Mouse (Mus musculus): ENCODE results near the gene Itpr2. TPM values are rescaled to one million over a fixed set of nuclear protein-coding genes. Genes with fewer than 3 reads are reported as not detected.

Itpr2 gene
- polyA plus RNA-seq, 1 experiment from 2014 or later = 6.3 TPM

DNA sequence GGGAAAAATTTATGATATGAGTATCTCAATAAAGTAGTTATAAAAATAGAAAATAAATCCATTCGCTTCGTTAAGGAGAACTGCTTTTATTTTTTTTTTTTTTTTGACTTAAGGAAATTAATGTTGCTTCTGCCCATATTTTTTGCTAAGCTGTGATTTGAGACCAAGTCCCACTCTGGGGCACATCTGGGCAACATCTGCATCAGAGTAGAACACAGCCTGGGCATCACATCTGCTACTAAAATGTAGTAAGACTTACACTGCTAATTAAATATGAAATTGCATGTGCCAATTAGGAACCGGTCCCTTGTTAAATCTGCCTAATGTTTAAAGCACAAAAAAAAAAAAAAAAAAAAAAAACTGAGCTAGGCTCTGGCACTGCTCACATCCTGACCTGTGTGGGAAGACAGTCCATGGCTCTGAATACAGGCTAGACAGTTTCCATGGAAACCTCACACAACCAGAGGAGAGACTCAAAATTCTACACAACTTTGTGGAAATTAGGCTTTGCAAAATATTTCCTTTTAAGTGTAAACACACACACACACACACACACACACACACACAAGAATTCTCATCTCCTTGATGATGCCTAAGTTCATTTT, 247.7 kb downstream of the Itpr2 start:
- ATAC-seq = no peak
- Histone ChIP-seq H3K9me3 (ENCODE audit: control insufficient read depth) (no peaks in the 10 kb centered on the region), H3K27me3 (replicated peaks; ENCODE audit: control insufficient read depth, insufficient read depth, low read length) (no peaks in the 10 kb centered on the region), H3K4me2 (replicated peaks; ENCODE audit: low read depth) (no peak overlapping the region), H3K4me1 (replicated peaks; ENCODE audit: control insufficient read depth, insufficient read depth, low read length) (no peaks in the 10 kb centered on the region), H3K27ac (ENCODE audit: low read depth, low read length) (no peak overlapping the region), H3K4me3 (ENCODE audit: low read depth, low read length) (no peak overlapping the region), H3K9ac (ENCODE audit: low read depth, low read length) (no peak overlapping the region), H3K36me3 (ENCODE audit: control insufficient read depth, insufficient read depth) (no peaks in the 10 kb centered on the region)
- no peak for TF ChIP-seq CTCF (IDR thresholded peaks at IDR 0.05; ENCODE audit: low read depth)
- 81% methylated on average over 3 of the region's 3 CpGs for WGBS

DNA sequence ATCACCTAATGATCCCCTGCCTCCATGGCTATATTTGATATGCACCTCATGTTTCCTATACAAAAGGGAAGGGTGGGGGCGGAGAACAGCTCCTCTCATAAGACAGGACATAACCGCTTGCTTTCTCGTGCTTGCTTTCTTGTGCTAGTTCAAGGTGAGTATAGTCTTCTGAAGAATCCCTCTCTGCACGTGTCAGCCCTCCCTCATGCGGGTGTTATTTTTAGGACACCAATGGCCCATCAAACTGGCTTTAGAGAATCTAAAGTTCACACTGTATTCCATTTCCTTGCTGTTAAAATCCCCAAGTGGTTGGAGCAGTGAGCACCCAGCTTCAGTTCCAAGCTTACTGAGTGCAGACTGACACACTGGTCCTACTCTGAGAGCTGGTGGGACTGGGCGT, 252.9 kb downstream of the Itpr2 start:
- no peak for ATAC-seq
- Histone ChIP-seq H3K27ac (ENCODE audit: low read depth, low read length) (no peak overlapping the region), H3K36me3 (ENCODE audit: control insufficient read depth, insufficient read depth) (no peaks in the 10 kb centered on the region), H3K9me3 (ENCODE audit: control insufficient read depth) (peaks cover 1% of the 10 kb centered on the region; the same call in 1 of the 2 replicates), H3K4me3 (ENCODE audit: low read depth, low read length) (no peak overlapping the region), H3K4me2 (replicated peaks; ENCODE audit: low read depth) (no peak overlapping the region), H3K4me1 (replicated peaks; ENCODE audit: control insufficient read depth, insufficient read depth, low read length) (no peaks in the 10 kb centered on the region), H3K27me3 (replicated peaks; ENCODE audit: control insufficient read depth, insufficient read depth, low read length) (no peaks in the 10 kb centered on the region), H3K9ac (ENCODE audit: low read depth, low read length) (no peak overlapping the region)
- WGBS = 83% methylated on average over 6 of the region's 6 CpGs
- no peak for TF ChIP-seq CTCF (IDR thresholded peaks at IDR 0.05; ENCODE audit: low read depth)

DNA sequence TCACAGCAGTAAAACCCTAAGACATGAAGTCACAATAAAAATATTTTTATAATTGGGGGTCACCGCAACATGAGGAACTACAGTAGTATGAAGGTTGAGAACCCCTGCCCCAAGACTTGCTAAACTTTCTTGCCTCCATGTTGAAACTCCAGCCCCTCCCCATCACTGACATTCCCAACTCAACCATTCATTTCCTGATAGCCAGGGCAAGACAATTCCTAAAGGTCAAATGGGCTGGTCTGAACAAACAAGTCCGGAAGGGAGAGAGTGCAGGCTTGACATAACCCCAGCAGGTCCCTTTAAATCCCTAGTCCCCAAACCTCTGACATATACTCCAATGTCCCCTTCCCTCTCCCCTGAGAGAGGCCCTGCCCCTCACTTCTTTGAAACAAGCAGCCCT, 253.7 kb downstream of the Itpr2 start:
- Histone ChIP-seq H3K27me3 (replicated peaks; ENCODE audit: control insufficient read depth, insufficient read depth, low read length) (no peaks in the 10 kb centered on the region), H3K9ac (ENCODE audit: low read depth, low read length) (no peak overlapping the region), H3K9me3 (ENCODE audit: control insufficient read depth) (peaks cover 4% of the 10 kb centered on the region; the same call in 1 of the 2 replicates), H3K4me3 (ENCODE audit: low read depth, low read length) (no peak overlapping the region), H3K4me2 (replicated peaks; ENCODE audit: low read depth) (no peak overlapping the region), H3K27ac (ENCODE audit: low read depth, low read length) (no peak overlapping the region), H3K36me3 (ENCODE audit: control insufficient read depth, insufficient read depth) (no peaks in the 10 kb centered on the region), H3K4me1 (replicated peaks; ENCODE audit: control insufficient read depth, insufficient read depth, low read length) (no peaks in the 10 kb centered on the region)
- no peak for ATAC-seq
- no peak for TF ChIP-seq CTCF (IDR thresholded peaks at IDR 0.05; ENCODE audit: low read depth)
- 70% methylated on average over 2 of the region's 2 CpGs for WGBS

DNA sequence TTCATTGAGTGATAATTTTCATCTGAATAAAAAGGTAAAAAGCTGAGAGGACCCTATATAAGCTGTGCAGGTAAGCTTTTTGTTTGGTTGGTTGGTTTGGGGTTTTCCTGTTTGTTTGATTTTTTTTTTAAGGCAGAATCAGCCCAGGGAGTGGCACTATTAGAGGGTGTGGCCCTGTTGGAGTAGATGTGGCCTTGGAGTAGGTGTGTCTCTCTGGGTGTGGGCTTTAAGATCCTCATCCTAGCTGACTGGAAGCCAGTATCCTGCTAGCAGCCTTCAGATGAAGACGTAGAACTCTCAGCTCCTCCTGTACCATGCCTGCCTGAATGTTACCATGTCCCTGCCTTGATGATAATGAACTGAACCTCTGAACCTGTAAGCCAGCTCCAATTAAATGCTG, 254.1 kb downstream of the Itpr2 start:
- no peak overlapping the region for H3K4me2 ChIP-seq (replicated peaks; ENCODE audit: low read depth)
- peaks cover 4% of the 10 kb centered on the region; the same call in 1 of the 2 replicates for H3K9me3 ChIP-seq (ENCODE audit: control insufficient read depth)
- H3K27me3 ChIP-seq (replicated peaks; ENCODE audit: control insufficient read depth, insufficient read depth, low read length) = no peaks in the 10 kb centered on the region
- H3K4me1 ChIP-seq (replicated peaks; ENCODE audit: control insufficient read depth, insufficient read depth, low read length) = no peaks in the 10 kb centered on the region
- H3K4me3 ChIP-seq (ENCODE audit: low read depth, low read length) = no peak overlapping the region
- no peak overlapping the region for H3K9ac ChIP-seq (ENCODE audit: low read depth, low read length)
- H3K36me3 ChIP-seq (ENCODE audit: control insufficient read depth, insufficient read depth) = no peaks in the 10 kb centered on the region
- ATAC-seq = no peak
- WGBS = 72% methylated on average over 1 of the region's 1 CpGs
- no peak for TF ChIP-seq CTCF (IDR thresholded peaks at IDR 0.05; ENCODE audit: low read depth)
- H3K27ac ChIP-seq (ENCODE audit: low read depth, low read length) = no peak overlapping the region

DNA sequence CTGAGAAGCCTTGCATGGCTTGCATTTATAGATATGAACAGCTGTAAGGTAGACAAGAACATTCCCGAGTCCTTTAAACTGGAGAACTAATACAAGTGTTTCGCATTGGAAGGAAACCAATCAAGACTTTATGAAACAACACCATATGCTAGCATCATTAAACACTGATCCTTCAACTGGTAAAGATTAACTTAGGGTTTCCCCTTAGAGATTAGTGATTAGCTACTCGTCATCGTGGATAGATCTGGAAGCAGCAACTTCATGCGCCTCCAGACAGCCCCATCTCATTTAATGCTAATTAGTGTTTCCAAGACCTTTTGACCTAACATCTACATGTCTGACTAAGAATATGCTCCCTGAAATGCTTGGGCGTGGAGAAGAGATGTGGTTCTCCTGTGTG, 255.7 kb downstream of the Itpr2 start:
- H3K9me3 ChIP-seq (ENCODE audit: control insufficient read depth) = peaks cover 4% of the 10 kb centered on the region; the same call in 1 of the 2 replicates
- no peaks in the 10 kb centered on the region for H3K27me3 ChIP-seq (replicated peaks; ENCODE audit: control insufficient read depth, insufficient read depth, low read length)
- H3K4me3 ChIP-seq (ENCODE audit: low read depth, low read length) = no peak overlapping the region
- ATAC-seq = no peak
- no peaks in the 10 kb centered on the region for H3K4me1 ChIP-seq (replicated peaks; ENCODE audit: control insufficient read depth, insufficient read depth, low read length)
- WGBS = 64% methylated on average over 6 of the region's 6 CpGs
- no peaks in the 10 kb centered on the region for H3K36me3 ChIP-seq (ENCODE audit: control insufficient read depth, insufficient read depth)
- no peak for TF ChIP-seq CTCF (IDR thresholded peaks at IDR 0.05; ENCODE audit: low read depth)
- H3K27ac ChIP-seq (ENCODE audit: low read depth, low read length) = no peak overlapping the region
- H3K4me2 ChIP-seq (replicated peaks; ENCODE audit: low read depth) = no peak overlapping the region
- H3K9ac ChIP-seq (ENCODE audit: low read depth, low read length) = no peak overlapping the region

DNA sequence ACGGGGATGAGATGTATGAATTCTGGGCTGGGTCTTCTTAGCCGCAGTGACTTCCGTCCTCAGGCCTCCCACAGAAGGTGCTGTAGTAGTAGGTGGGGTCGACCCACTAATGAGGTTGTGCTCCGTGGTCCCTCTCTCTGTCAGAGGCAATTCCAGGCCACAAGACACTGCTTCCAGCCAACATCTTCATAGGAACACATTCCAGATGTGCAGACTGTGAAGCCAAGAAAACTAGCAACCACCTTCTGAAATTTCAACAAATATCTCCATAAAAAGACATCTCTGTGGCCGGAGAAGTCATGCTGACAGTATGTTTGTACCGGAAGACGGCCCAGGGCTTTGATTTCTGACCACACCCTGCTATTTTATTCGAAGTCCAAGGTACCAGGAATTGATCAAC, 256.1 kb downstream of the Itpr2 start:
- no peak overlapping the region for H3K27ac ChIP-seq (ENCODE audit: low read depth, low read length)
- H3K36me3 ChIP-seq (ENCODE audit: control insufficient read depth, insufficient read depth) = no peaks in the 10 kb centered on the region
- no peak overlapping the region for H3K4me2 ChIP-seq (replicated peaks; ENCODE audit: low read depth)
- no peak overlapping the region for H3K4me3 ChIP-seq (ENCODE audit: low read depth, low read length)
- TF ChIP-seq CTCF (IDR thresholded peaks at IDR 0.05; ENCODE audit: low read depth) = no peak
- H3K27me3 ChIP-seq (replicated peaks; ENCODE audit: control insufficient read depth, insufficient read depth, low read length) = no peaks in the 10 kb centered on the region
- peaks cover 4% of the 10 kb centered on the region; the same call in 1 of the 2 replicates for H3K9me3 ChIP-seq (ENCODE audit: control insufficient read depth)
- ATAC-seq = no peak
- 84% methylated on average over 9 of the region's 9 CpGs for WGBS
- H3K4me1 ChIP-seq (replicated peaks; ENCODE audit: control insufficient read depth, insufficient read depth, low read length) = no peaks in the 10 kb centered on the region
- no peak overlapping the region for H3K9ac ChIP-seq (ENCODE audit: low read depth, low read length)

Data from intestine, postnatal 0 days (tissue).